Mouse (Mus musculus) inflammation-experienced regulatory T-cells, adult 6 months (primary cell): ENCODE results near the gene Spata3. TPM values are rescaled to one million over a fixed set of nuclear protein-coding genes. Genes with fewer than 3 reads are reported as not detected.
A peak's percentile ranks its signal among the peaks of the same experiment; 100 is the strongest.
"Not testable (repeated sequence)": the region's sequence is repeated elsewhere in the genome, so short reads cannot be mapped to it uniquely, and the experiment has no call there.

ENCODE experiments used
- ATAC-seq: one replicate; pipeline ENCODE4 v1.8.0; 2017
- polyA plus RNA-seq, 3 experiments: library from polyadenylated mRNA; unstranded; fragments of 100-300 nt; shearing (Covaris generic); gene quantifications; one replicate each; pipeline ENCODE4 v1.2.1; 2017

Spata3 gene
- under 1 TPM in 1 of 3 experiments, not detected in 2; 0.39 TPM for polyA plus RNA-seq

GRCm38 (mm10) chr1:86016516-86016915 is at the start of gene Spata3:
Gene Spata3, plus strand, starts transcription at chr1:86016816.
- ATAC-seq: no peak

DNA sequence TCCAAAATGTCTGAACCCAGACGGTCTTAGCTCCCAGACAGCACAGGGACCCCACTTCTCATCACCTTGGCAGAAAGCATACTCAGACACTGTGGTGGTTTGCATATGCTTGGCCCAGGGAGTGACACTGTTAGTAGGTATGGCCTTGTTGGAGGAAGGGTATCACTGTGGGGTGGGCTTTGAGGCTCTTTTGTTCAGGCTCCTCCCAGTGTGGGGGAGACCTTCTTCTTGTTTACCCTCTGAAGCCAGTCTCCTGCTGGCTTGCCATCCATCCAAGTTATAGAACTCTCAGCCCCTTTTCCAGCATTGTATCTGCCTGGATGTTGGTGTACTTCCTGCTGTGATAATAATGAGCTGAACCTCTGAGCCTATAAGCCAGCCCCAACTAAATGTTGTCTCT is 47.5 kb upstream of the Spata3 start:
- no peak for ATAC-seq

DNA sequence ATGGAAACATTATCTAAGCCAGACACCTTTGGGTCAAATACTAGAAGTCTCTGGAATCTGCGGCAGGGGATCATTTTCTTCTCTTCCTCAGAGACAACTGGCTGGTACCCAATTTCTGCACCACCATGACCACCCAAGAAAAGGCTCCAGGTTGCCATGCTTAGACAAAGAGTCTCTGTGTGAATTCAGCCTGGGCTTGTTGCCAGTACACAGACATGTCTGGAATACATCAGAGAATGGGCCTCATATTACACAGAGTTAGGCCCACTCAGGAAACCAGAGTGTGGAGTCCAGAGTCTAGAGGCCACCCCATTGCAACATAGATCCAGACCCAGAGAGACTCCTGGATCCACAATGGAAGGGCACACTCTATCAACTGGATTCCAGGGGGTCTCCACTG is 47.1 kb upstream of the Spata3 start:
- no peak for ATAC-seq

- ATAC-seq: no peak
Observed at GRCm38 (mm10) chr1:85971070-85971469, 45.5 kb upstream of the Spata3 start.

GRCm38 (mm10) chr1:85972341-85972740 is 44.3 kb upstream of the Spata3 start:
- ATAC-seq: no peak

DNA sequence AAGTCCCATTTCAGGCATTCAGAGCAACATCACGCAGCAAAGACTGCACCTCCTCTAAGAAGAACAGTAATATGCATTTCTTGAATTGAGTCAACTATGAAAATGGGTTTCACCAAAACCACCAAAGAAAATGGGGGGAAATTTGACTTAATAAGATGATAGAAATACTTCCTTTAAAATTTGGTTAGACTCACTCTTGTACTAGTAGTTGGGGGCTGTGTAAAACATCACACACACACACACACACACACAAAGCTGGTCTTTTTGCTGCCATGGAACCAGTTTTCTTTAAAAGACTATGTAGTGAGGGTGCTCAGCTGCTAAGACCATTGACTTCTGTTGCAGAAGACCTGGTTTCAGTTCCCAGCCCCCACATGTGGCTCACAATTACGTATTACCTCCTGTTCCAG is 43.1 kb upstream of the Spata3 start:
- ATAC-seq: peak; percentile 46

- ATAC-seq: no peak
Observed at GRCm38 (mm10) chr1:85977709-85978108, 38.9 kb upstream of the Spata3 start.

DNA sequence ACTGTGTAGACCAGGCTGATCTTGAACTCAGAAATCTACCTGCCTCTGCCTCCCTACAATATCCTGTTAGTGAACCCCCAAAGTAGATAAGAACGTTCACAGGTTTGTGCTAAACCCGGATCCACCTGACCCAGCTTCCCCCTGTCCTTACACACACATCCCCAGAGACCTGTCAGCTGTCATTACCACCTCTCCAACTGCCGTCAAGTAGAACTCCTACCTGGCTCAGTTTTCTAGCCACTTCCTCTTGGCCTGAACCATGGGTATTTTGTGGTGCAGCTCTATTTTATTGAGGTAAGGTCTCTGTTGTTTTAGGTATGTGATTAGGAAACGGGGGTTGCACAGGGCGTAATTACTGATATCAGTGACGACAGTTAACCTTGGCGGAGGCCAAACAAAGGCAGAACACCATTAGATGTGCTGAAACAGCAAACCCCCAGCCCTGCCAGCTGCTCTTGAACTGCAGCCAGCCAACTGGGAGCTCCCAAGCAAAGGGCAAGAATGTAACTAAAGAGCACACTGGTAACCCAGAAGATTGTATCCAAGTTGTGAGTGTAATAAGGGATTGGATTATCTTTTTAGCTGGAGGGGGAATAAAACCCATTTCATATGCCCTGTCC is 34.8 kb upstream of the Spata3 start:
- no peak for ATAC-seq

DNA sequence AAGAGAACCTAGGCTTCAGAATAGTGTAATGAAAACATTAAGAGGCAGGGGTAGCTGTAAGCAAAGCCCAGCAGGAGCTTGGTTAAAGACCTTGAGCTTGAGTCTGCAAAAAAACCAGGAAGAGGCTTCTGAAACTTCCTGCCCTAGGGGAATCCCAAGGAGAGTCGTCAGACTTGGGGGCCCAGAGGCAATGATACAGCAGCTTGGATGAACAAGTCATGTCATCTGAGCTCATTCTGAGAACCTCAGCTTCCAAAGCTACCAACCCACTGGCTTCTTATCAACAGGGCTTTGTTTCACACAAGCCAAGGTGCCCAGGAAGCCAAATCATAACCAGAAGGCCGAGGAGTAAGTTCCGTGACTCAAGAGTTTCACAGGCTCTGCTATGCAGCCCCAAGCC is 30.8 kb upstream of the Spata3 start:
- peak; percentile 46 for ATAC-seq

DNA sequence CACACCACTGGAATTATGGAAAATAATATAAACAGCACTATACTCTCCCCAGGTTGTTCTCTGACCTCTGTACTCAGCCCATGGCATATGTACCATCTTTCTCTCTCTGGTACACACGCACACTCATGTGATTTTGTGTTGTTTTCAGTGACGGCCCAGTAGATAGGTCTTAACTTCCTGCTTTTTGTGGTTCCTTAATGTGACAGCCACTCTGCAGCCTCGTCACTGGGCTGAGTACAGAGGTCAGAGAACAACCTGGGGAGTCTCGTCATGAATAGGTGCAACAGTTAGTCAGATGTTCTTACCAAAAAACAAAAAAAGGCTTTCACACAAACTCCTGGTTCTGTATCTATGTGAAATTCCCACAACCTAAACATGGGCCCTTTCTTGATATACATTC is 28.3 kb upstream of the Spata3 start:
- ATAC-seq: no peak

DNA sequence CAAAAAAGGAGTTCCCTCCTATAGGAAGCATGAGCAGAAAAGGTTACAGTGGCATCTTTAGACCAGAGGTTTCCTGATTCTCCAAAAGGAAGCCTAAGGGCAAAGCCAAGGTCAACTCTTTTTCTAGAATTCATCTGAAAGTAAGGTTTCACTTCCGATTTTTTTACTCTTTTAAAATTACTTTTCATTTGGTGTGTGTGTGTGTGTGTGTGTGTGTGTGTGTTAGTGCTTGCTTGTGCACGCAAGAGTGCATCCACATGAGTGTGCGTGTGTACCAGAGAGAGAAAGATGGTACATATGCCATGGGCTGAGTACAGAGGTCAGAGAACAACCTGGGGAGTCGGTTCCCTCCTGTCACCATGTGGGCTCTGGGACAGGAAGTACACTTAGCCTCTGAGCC is 27.7 kb upstream of the Spata3 start:
- not testable (repeated sequence) for ATAC-seq

GRCm38 (mm10) chr1:85992175-85992574 is 24.4 kb upstream of the Spata3 start:
- ATAC-seq: no peak

- ATAC-seq: no peak
Observed at GRCm38 (mm10) chr1:85993541-85993940, 23.1 kb upstream of the Spata3 start.

GRCm38 (mm10) chr1:85997221-85997620 is 19.4 kb upstream of the Spata3 start:
- no peak for ATAC-seq

DNA sequence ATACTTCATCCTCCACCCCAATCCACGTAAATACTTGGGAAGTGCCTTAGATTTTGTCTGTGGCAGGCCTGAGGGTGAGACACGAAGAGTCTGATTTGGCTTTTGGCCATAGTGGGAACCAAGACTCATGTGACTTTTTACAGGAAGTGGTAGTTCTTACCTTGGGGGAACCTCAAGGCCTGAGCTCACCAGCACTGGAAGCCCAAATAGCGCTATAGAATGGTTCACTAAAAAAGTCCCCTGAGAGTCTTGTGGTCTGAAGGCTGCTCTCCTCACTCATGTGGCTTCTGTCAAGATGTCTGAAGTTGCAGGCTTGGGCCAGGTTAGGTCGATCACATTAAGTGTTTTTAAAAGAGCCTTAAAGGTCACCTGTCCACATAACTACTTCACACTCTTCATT is 18.6 kb upstream of the Spata3 start:
- ATAC-seq: peak; percentile 92

- peak; percentile 42 for ATAC-seq
Observed at GRCm38 (mm10) chr1:85999853-86000570, 16.6 kb upstream of the Spata3 start.

GRCm38 (mm10) chr1:86005540-86005939 is 11.1 kb upstream of the Spata3 start:
- ATAC-seq: peak; percentile 70

- ATAC-seq: no peak
Observed at GRCm38 (mm10) chr1:86006040-86006439, 10.6 kb upstream of the Spata3 start.

- peak; percentile 79 for ATAC-seq
Observed at GRCm38 (mm10) chr1:86007778-86008177, 8.8 kb upstream of the Spata3 start.

DNA sequence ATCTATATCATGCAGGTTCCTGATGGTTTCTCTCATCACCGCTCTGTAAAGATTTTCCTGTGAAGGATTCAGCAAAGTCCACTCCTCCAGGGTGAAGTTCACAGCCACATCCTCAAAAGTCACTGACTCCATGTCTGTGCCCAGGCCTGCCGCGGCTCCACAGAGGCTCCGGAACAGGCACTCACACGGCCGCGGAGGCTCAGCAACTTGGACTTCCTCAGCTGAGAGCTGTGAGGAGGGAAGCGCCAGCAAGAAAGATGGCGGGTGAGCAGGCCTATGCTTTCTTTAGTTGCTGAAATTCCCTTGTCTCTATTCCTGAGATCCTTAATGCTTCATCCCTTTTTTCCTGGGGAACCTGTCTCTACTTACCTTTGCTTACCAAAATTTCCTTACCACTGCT is 858 bp upstream of the Spata3 start:
- peak; percentile 43 for ATAC-seq

- ATAC-seq: peak; percentile 73
Observed at GRCm38 (mm10) chr1:86018235-86019055, 1.8 kb downstream of the Spata3 start.

DNA sequence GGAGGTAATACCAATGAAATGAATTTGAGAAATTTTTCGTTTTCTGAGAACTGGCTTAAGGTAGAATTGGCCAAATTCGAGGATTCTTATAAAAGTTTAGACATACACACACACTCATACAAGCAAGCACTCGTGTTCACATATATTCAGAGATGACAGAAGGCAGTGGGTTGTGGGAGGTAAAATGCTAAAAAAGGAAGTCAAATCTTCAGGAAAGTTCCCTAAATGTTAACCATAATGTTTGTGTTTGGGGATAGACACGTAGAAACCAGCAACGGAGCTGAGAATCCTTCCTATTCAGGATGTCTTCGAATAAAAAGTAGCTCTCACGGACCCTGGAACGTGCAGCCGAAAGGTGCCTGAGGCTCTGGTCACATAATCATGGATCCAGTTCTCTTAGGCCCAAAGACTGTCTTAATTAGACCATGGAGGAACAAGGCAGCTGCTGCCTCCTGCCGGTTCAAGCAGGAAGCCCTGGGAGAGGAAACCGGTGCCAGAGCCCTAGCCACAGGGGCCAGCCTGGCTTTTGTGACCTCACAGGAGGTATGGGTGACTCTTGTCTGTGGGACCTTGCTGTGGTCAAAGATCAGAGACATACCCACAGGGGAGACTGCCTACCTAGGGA is 4.9 kb downstream of the Spata3 start:
- no peak for ATAC-seq
